Mouse (Mus musculus): ENCODE results near the gene Arhgap15.

Gene Arhgap15

DNA sequence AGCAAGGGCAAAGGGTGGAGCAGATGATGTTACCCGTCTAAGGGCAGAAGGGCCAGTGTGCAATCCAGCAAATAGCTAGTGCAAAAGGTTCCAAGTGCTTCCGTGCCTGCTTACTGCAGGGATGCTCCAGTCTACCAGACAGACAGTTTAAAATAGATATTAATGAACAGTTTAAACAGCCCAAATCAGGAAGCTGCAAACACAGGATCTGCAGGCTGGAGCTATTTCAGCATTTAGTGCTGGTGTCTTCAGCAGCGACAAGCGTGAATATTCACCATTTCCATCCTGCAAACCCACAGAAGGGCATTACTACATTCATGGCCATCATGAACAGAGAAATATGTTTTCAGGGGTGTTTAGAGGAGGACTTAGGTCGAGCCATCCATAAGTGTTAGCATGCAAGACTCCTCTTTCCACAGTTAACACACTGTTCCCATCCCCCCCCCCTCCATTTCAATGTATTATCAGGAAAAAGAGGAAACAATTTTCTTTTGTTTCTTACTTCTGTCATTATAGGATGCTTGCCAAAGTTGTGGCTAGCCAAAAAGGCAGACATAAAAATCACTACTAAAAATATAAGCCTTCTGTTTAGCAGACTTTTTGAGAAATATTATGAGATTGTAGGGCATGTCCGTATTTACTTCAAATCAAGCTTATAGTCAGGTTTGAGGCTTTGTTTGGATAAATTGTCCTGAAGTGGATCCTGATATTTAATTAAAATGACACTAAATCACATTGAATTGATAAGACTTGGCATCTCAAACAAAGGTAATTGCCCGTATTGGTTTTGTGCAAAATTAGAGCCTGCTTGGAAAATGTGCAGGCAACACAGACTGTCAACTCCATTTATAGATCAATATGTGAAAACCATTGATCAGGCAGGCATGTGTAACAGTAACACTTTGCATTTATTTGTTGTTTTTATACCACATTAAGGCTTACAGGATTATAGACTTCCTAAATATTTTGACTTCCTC lies 35.4 kb downstream of the Arhgap15 start:
- no peak for DNase-seq (ENCODE audit: low spot score)

DNA sequence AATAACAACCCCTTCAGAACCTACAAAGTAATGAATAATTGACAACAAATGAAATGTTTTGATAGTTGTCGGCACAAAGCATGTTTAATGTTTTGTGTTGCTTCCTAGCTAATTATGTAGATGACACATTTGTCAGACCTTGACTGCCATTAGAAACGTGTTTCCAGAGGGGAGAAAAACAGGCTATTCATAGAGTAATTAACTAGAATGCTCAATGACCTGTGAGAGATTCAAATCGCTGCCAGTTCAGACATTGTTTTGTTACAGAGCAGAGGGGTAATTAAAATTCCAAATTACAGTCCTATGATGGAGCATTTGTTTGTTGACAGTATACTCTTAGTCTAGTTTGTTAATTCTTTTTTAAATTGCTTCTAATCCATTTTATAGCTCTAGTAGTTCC lies 37.5 kb downstream of the Arhgap15 start:
- no peak for DNase-seq (ENCODE audit: low spot score)

DNA sequence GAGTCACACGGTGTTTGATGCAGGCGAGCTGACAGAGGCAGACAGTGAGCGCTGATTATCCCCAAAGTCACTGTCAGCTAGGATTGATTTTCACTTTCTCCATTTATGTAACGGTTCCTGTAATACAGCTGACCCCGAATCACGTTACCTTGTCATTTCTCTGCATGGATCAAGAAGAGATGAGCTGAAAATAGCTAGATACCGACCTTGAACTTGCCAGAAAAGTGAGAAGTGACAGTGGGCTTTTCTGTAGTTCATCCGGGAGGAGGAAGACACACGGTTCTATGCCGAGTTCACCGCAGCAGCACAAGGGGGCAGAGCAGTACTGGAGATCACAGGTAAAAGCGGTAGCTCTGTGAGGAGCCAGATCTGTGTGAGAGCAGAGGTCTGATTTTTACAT lies 38.5 kb downstream of the Arhgap15 start:
- DNase-seq (ENCODE audit: low spot score): no peak

DNA sequence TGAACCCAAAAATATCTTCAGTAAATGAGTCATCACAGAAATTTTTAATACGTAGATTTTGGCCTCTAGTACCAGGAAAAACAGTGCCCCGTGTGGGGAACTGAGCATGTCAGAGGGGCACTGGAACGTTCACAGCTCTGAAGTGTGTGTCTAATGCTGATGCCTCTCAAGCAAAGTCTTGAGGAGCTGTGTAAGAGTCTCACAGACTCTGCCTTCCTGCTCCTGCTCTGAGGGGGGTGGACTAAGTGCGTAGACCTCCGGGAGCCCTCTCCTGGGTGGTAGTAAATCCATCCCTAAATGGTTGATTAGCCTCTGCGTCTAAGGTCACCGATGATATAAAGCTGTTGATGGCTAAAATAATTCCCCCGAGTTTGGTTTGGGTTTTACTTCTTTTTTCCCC lies 39.9 kb downstream of the Arhgap15 start:
- DNase-seq (ENCODE audit: low spot score): no peak

DNA sequence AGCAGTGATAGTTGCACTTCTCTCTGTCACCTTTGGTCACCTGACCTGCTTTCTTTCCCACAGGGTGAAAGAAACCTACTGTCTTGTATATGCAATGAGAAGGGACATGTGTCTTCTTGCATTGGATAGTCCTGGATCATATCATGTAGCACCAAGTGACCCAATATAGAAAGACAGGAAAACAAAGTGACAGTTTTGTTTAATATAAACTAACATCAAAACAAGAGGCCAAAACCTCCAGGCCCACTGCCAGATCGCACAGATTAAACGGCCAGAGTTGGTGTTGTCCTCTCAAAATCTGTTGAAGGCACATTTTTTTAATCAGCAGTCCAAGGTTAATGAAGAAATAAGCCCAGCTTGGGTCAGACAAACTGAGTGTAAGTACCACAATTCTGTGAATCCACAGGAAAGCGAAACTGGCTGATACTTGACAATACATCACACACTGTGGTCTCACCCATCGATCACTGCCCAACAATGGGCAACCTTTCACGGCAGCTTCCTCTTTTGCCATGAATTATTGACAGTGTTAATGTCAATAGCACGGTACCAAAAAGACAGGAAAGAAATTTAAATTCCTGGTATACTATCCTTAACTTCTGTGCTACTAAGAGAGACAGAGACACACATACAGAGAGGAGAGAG lies 41.5 kb downstream of the Arhgap15 start:
- DNase-seq (ENCODE audit: low spot score): no peak

DNA sequence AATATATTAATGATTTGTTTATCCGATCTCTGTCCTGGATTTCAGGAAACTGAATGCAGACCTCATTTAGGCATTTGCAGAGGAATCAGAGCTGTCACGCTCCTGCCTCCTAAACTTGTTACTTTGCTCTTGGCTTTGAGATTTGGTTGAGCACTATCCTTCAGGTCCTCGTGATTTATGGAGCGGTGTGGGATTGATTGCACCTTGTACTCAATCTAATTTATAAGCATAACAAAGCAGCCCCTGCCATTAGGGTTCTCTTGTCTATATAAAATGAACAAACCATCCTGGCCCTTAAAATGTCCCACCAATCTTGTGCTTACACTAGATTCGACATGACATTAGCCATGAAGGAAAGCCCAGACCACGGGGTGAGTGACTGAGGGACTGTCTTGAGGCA lies 43.0 kb downstream of the Arhgap15 start:
- no peak for DNase-seq (ENCODE audit: low spot score)

DNA sequence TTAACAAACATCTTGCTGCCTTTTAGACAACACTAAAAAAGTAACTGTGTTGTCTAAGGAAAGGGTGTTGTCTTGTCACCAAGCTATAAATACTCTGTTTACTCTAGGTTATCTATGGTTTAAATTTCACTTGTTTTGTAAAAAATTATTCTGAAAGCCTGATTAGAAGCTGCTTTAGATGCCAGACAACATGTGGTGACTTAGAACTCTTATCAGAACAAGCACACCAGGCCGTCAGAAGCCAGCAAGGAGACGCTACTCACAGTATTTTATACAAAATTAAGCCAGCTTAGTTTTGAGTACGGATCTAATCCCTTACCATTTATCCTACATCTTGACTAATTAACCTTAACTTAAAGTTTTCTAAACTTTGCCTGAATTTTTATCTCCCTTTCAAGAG lies 44.5 kb downstream of the Arhgap15 start:
- no peak for DNase-seq (ENCODE audit: low spot score)

DNA sequence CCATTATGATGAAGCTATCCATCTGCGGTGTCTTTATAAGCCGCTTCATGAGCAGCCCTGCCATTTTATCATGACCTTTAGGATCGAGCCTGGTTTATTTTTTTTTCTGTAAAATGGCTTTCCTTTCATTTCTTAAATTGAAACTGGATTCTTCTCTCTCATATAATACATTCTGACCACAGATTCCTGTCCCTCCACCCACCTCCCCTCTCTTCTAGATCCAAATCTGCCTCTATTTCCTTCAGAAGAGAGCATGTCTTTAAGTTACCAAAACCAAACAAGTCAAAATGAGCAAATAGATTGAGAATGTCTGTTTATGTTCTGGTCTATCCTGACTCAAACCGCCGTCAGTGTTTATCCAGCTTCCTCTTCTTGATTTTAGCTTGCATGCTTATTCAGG lies 46.1 kb downstream of the Arhgap15 start:
- DNase-seq (ENCODE audit: low spot score): no peak

DNA sequence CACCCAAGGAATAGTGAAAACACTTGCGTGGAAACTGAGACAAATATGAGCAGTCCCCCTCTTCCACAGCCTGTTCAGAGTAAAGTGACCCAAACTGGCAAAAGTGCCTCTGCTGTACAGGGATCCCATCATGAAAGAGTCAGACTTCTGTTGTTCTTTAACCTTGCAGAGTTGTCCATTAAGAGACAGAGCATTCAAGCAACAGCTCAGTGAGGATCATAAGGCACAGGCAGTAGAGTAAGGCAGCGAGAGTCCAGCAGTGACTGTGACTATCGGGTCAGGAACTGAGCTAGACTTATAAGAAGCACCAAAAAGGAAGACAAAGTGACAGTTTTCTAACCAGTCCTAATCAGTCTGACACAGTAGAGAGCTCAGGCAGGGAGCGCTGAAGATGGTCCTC lies 47.8 kb downstream of the Arhgap15 start:
- DNase-seq (ENCODE audit: low spot score): no peak

DNA sequence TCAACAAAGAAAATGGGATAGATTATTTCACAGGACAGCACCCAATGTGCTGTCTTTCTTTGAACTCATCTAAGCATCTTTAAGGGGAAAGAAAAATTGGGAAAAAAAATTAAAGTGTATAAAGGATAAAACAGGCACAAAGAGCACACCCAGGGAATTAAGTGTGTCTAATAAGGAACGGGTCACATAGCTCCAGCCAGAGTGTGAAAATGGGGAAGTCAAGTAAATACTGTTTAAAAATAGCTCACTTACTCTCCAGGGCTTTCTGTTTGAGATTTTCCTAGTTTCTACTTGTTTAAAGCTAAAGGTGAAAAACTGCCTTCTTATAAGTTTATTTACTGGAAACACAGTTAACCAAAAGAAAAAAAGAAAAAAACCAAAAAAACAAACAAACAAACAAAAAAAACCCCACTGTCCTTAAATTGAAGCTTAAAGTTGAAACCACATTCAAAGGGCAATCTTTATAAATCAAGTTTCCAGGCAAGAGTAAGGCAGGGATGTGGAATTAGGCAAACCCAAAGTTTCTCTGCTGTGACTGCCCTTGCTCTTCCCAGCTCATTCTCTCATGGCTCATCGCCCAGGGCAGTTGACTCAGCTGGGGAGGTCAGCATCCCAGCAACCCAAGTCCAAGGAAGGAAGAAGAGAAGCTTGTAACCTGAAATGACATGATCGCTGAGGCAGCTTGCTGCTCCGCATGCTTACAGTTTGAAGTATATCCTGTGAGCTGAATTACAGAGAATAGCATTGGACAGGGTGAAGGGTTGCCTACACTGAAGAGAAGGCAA lies 57.5 kb downstream of the Arhgap15 start:
- DNase-seq (ENCODE audit: low spot score): no peak

DNA sequence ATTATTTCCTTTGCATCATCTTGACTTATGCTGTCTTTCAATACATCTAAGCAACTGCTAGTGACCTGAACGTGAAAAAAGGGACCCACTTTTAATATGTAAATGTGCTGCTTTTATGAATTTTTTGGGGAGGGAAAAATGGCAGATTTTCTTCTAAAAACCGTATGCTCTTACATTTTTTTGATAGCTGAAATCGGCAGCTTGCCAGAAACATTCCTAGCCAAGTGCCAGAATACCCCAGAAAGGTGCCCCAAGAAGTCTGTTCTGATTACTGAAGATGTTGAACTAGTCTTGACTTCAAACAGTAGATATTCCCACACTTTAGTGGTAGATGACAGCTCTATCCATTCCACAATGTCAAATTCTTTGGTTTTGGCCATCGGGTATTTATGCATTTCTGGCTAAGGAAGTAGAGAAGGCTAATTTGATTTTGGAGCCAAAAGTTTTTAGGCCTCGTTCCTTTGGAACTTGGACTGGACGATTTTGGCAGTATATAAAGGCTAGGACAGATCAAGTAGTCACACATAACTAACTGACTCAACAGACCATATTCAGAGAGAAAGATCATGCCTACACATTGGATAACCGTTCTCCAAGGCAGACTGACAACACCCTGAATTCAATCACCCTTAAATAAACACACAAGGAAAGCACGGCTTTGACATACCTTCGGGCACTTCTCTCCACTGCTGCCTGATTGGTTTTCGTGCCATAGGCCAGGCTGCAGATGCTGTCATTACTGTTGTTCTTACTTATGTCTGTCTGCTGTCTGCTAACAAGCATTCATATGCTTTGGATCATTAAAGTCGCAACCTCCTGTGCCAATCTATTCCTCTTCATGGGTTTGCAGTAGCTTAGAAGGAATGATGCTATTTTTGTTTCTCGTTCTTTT lies 67.5 kb downstream of the Arhgap15 start:
- DNase-seq (ENCODE audit: low spot score): no peak

DNA sequence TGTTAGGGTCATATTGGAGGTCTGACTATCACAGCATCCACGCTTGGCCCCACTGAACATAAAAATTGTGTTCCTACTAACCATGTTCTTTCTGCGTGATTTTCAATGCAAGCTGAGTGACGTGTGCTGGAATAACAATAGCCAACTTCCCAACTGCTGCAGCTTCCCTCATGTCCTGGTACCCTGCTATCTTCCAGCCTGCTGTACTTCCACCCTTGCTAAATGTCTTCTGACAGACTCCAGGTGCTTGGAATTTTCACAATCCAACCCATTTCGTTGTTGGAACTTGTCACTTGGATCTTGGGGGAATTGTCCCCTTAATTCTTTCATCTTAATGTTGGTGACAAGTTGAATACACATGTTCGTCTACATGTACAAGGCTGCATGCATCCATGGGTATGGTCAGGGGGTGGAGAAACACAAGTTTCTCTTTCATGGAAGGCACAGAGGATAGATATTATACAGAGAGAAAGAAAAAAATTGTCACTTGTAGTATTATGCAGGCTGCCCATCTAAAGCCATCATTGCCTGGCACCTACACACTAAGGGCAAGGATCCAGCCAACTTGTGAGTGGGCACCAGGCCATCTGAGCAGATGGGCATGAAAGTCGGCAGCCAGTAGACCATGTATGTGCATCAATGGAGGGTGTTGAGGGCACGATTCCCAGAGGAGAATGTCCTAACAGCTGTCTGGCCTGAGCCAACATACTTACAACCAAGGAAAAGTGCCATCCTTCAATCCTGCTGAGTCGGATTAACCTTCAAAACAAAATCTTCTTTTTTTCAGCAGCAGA lies 68.4 kb downstream of the Arhgap15 start:
- DNase-seq (ENCODE audit: low spot score): peak; percentile 10

DNA sequence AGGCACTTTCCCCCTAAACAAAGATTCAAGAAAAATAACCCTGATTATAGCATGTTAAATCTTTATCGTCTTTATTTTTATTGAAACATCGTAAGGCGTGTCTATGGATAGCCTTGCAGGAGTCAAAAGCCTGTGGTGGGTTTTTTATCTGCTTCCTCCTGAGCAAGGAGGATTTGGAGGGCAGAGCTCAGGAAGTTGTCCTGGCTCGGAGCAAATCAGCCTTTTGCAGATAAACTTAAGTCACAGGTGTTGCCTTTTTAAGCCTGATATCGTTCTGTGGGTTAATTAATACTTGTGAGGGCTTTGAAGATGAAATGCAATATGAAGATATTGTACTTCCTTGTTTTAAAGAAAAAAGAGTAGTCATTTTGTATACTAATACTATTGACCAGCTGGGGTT lies 87.3 kb downstream of the Arhgap15 start:
- DNase-seq (ENCODE audit: low spot score): no peak

DNA sequence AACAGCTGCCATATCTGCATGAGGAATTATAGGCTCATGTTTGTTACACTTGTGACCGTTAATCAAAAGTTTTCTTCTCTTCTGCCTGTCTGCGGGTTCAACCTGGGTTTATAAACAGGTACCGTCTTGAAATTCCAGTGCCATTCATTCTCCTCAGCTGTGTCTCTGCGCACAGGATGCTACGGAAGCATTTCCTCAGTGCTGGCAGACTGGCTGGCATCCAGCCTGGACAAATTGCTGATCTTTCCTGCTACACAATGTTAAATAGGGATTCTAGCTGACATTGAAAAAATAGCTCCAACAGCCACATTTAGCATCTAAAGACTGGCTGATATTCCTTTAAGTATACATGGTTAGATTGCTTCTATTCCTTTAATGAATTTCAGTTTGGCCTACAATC lies 93.0 kb downstream of the Arhgap15 start:
- no peak for DNase-seq (ENCODE audit: low spot score)

DNA sequence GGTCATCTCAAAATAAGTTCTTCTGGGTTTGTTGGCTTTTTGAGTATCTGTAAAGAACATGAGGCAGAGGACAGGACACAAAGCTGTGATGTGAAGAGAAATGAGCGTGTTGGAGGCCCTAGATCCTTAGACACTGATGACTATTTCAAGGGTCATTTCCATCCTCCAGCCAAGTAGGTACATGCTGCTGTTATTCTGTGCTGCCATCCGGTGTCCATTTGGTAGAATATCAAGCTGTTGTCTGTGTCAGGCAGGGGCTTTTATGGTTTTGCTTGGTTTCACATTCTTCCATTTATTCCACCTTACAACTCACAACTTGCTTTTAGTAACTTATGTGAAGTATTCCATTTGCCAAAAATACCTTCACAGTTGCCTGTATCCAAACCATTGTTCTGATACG lies 102.6 kb downstream of the Arhgap15 start:
- no peak for DNase-seq (ENCODE audit: low spot score)

DNA sequence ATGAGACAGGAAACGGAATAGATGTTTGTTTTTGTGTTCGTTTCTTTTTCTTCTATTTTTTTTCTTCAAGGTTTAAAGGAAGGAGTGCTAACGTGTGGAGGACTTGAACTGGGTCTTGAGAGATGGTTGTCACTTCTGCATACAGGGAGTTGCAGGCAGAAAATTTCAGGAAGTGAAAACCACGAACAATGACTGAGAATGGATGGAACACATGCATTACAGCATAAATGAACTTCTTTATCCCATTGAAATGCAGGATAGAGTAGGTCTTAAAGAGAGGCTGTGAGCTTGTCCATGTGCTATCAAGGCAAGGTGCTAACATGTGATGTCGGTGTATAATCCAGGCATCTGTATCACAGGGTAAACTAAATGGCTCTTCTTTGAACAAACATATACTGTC lies 114.1 kb downstream of the Arhgap15 start:
- DNase-seq (ENCODE audit: low spot score): no peak

DNA sequence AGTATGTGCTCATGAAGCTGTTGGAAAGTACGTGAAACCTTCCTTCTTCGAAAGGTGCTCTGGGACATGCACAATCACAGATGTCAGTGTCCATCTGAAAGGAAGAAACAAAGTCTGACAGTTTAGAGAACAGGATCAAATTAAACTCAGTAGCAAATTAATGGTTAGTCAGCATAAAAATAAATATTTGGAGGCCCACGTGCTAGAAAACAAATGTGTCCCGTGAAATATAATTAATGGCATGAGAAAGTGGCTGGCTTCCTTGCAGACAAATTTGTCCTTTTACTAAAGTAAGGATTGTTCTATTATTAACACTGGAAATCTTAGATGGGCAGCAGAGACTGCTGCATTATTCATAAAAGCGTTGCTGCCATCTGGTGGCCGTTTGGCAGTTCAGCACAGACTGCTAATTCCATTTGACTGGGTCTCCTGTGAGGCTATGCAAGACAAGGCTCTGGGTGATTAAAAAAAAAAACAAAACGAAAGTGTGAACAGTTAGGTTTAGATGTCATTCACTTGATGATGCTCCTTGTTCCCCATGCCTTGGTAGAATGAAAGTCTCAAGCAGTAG lies 153.9 kb downstream of the Arhgap15 start:
- peak; percentile 77 for DNase-seq (ENCODE audit: low spot score)

DNA sequence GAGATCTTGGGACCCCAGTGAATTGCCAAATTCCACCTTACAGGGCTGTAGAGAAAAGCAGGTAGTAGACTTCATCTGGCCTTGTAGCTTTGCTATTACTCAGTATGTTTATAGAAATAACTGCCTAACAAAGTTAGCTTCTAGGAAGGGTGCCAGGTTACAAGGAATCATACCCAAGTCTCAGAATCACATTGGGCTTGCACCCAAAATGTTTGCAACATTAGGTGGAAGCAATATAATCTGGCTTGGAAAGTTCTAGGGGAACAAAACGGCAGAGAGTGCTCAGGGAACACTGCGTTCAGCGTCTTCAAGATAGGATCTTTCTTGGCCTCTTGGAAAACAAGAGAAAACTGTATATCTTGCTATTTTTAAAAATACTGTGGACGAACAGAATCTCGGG lies 158.9 kb downstream of the Arhgap15 start:
- no peak for DNase-seq (ENCODE audit: low spot score)

DNA sequence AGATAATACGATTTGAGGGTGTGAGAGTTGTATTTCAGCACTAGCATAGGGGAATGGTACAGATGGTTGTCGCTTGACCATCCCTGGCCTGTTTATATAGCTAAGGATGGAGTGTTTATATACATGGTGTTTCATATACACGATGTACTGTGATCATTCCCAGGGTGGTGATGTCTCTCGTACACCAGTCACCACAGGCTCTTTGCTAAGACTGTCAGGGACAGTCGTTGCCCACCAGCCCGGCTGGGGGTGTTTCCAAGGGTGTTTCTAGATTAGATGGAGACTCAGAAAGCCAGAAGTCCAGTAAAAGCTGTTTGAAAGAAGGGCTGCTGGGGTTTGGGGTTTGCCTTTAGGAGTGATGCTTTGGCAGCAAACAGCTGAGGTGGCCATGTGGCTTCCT lies 165.5 kb downstream of the Arhgap15 start:
- DNase-seq (ENCODE audit: low spot score): no peak

DNA sequence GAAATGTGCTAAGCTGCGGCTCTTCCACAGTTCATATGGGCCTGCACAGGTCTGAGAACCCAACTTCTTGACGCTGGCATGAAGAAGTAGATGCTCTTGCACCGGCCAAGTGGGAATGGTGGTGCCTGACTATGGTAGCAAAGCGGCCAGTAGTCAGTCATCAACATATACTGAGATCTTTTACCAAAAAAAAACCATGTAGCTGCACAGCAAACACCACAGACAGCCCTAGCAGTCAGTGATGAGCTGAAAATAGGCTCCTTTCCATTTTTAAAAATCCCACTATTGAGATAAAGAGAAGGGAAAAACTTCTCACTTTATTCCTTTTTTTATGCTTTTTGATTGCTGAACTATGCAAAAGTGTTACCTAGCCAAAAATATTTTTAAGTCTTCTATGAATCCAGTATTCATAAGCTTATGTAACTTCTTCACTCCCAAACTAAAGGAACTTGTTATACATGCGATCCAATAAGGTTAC lies 175.3 kb downstream of the Arhgap15 start:
- DNase-seq (ENCODE audit: low spot score): no peak
